Mouse (Mus musculus) urinary bladder, postnatal 14 days (tissue): ENCODE measurements around the gene Dhx57.
"Not testable (repeated sequence)": the region's sequence is repeated elsewhere in the genome, so short reads cannot be mapped to it uniquely, and the experiment has no call there.

ENCODE experiments used
- DNase-seq: peaks from one replicate; pipeline ENCODE4 v3.0.0; 2021; ENCODE audit warnings: low spot score

Gene Dhx57

DNA sequence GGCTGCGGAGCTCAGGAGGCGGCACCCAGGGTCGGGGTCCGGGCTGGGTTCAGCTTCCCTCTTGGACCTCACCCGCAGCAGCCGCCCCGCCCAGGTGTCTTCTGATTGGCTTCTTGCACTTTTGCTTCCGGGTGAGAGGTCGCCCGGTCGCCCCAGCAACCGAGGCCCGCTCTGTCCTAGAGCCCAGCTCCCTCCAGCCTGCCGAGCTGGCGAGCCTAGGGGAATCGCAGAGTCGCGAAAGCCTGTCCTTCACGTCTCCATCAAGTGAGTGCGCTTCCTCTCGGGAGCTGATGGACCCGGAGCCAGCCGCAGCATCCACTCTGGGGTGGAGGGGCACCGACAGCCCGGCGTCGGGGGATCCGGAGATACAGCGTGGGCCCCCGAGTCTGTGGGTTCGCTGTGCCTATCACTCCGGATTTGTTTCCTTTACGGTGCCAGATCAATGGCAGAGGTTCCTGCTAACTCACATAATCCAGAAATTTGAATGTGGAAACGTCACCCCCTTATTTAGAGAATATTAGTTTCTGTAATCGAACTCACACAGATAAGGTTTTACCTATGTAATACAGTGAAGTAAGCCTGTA lies at the start of gene Dhx57, which contains the start of gene Morn2:
TSS of gene Dhx57 (minus strand) at position 403 of the 584 bp plus-strand sequence.
TSS of gene Morn2 (plus strand) at position 130 of the 584 bp plus-strand sequence.
- peak; percentile 98 for DNase-seq

DNA sequence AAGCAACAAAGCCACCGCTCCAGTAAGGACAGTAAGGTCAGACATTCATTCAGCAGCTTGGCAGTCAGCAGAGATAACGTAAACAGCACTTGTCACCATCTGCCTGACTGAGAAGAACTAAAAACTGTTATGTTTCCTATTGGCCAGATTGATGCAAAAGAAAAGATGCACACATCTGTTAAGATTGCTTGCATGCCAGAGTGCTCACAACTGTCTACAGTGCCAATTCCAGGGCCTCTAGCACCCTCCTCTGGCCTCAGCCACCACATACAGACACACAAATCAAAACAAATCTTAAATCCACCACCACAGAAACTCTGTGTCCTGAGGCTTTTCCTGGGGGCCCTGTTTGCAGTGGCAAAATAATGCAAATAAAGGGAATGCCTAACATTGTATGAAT lies 42.1 kb upstream of the Dhx57 start:
- DNase-seq = no peak

- no peak for DNase-seq
Measured at GRCm38 (mm10) chr17:80326431-80326830, 36.2 kb upstream of the Dhx57 start.

- no peak for DNase-seq
Measured at GRCm38 (mm10) chr17:80325456-80325855, 35.2 kb upstream of the Dhx57 start.

DNA sequence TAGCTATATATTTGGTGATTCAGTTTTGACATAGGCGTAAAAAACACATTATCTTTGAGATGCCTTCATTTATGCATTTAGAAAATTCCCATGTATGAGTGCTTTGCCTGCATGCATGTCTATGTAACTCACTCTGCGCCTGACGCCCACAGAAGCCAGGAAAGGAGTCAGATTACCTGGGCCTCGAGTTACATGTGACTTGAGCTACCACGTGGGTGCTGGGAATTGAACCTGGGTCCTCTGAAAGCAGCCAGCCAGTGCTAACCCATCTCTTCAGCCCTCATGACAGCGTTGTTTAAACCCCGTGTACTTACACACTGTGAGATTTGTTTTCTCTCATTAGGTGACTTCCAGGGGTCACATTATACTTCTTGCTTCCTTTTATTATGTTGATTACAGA lies 34.2 kb upstream of the Dhx57 start:
- no peak for DNase-seq

DNA sequence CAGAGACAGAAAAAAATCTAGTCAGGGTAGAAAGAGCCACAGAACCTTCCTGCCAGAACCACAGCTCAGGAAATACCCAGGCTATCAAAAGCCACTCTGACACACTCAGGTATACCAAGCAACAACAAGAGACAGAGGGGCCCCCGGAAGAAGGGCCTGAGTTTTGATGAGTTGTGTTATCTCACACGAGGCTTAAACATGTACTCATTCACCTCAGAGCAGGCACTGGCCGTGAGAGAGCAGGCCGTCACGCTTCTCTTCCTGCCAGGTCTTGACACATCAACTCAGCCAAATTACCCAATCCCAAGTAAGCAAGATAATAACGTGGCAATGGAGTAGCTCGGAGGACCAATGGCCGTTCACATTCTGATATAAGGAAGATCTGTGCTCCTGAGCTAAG lies 33.4 kb upstream of the Dhx57 start:
- DNase-seq = no peak

GRCm38 (mm10) chr17:80323015-80323414 lies 32.7 kb upstream of the Dhx57 start:
- no peak for DNase-seq

DNA sequence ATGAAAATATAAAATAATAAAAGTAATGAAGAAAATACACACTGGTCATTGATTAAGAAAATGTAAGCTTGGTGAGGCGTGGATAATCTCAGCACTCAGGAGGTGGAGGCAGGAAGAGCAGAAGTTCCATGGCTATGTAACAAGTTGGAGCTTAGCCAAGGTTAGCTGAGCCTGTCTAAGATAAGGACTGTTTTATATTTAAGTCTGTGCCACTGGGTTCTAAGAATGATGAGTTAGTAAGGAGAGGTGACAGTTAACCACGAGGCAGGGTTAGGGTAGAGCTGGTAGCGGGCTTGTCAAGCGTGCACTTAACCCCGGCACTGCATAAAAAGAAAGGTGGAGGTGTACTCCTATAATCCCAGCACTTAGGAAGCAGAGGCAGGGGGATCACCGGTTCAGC lies 32.0 kb upstream of the Dhx57 start:
- DNase-seq = no peak

GRCm38 (mm10) chr17:80312405-80312804 lies 22.1 kb upstream of the Dhx57 start:
- no peak for DNase-seq

DNA sequence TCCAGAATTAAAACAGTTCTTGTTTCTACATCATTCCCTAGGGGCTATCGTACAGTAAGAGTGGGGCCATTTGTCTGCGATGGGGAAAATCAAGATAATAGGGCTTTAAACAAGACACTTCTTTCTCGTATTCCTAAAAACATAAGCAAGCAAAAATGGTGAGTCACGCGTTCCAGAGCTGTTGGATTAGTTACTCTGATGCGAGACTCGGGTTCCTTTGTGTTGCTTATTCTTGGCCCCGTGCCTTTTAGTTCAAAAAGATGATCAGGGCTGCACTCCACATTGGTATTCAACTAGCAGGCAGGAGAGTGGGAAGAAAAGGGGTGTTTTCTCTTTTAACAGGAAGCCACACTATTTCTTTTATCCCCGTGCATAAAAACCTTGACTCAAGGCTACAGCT lies 21.5 kb upstream of the Dhx57 start:
- DNase-seq = no peak

DNA sequence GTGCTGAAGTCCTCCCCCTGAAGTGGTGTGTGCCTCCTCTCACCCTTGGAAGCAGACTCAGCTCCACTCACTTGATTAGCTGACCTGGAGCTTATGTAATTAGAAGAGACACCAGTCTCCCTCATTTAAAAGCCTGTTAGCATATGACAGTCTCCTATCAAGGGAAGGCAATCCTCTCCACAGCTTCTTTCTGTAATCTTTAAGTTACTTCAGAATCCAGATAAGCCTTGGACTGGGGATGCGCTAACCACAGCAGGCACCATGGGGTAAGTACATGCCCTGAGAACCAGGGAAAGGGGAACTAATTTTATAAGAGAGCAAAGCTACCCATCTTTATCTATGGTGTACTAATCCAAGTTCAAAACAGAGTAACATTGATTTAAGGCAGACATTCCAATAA lies 17.0 kb upstream of the Dhx57 start, which contains the start of gene Arhgef33:
TSS of gene Arhgef33 (plus strand) at position 157 of the 400 bp plus-strand sequence.
- no peak for DNase-seq

GRCm38 (mm10) chr17:80298844-80299243 lies 8.6 kb upstream of the Dhx57 start:
- DNase-seq = no peak

DNA sequence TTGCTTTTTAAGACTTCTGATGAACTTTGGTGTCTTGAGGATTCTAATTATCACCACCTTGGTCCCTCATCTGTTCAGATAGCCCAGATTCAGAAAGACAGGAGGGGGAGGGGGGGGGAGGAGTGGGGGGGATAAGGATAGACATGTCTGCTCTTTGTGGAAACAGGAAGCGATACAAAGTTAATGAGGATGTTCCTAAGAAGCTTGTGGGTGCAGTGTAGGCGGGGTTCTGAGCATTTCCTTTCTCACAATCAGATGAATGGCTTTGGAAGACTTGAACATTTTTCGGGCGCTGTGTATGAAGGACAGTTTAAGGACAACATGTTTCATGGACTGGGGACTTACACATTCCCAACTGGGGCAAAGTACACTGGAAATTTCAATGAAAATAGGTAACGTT lies 5.0 kb upstream of the Dhx57 start:
- no peak for DNase-seq

DNA sequence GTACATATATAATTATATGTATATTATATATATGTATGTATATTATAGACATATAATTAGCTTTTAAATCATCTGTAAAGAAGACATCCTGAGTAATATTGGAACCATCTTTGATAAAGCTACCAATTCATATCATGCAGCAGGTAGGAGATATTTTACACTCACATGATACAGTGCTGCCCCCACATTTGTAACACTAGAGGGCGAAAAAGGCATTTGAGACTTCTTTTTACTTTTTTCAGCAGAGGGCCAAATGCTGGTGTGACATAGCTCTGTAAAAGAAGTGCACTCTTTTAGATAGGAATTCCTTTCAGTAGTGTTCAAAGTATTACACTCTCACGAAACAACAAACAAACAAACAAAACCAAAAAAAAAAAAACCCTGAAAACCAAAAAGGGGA lies 872 bp upstream of the Dhx57 start:
- DNase-seq = peak; percentile 49

GRCm38 (mm10) chr17:80289280-80290073 lies 799 bp downstream of the Dhx57 start:
- DNase-seq = no peak

DNA sequence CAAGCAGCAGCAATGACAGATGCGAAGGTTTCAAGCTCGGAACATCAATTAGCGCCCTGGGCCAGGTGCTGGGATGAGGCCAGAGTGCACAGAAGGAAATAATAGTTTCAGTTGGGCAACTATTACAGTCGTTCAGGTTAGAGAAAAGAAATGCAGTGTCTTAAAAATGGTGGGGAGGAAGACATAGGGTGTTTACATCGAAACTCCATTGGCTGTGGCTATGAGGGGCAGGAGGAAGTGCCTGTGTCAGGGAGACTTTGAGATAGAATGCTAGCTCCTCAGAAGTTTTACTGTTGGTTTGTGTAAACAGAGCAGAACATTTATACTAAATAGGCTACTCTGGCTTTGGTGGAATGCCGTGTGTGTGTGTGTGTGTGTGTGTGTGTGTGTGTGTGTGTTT lies 2.3 kb downstream of the Dhx57 start:
- DNase-seq = no peak

- no peak for DNase-seq
Measured at GRCm38 (mm10) chr17:80284446-80284845, 5.8 kb downstream of the Dhx57 start.

GRCm38 (mm10) chr17:80279340-80280070 lies 10.8 kb downstream of the Dhx57 start:
- no peak for DNase-seq

DNA sequence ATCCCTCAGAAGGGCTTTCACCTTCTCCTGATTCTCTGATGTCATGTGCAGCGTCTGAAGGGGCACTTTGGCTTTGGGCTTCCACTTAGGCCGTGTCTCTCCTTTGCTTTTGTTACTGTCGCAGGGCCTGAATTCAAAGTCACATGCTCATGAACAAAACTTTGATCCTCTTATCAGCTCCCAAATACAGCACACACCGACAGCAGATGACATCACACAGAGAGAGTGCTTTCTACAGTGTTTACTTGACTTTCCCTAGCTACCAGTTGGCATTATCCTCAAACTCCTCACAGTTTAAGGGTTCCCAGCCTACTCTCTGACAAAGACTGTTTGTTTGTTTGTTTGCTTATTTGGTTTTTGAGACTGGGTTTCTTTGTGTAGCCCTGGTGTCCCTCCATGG lies 12.0 kb downstream of the Dhx57 start:
- DNase-seq = no peak

- DNase-seq = not testable (repeated sequence)
Measured at GRCm38 (mm10) chr17:80270622-80271021, 19.7 kb downstream of the Dhx57 start.

DNA sequence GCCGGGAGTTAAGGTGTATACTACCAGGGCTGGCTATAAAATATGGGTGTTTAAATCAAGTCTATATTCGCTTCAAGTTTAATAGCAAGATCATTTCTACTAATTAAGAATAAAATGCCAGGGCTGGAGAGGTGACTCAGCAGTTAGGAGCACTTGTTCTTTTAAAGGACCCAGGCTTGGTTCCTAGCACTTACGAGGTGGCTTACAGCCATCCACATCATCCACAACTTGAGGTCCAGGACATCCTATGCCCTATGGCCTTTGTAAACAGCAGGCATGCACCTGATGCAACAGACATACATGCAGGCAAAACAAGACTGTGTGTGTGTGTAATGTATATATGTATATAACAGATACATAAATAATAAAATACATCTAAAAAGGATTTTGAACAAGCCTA lies 22.1 kb downstream of the Dhx57 start:
- no peak for DNase-seq

DNA sequence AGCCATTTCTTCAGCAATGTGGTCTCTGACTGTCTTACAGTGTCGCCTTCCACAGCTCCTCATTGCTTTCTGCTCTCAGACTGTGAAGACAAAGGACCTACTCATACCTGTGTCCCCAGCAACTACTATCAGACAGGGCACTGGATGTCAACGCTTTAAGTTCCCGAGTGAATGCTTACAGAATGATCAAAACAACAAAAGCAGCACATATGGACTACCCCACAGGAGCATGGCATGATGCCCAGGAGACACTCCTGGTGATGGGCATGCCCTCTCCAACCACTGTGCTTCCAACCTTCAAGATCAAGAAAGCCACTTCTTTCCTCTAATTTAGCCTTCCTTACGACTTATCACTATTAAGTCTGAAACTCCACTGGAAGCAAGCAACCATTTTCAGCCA lies 23.2 kb downstream of the Dhx57 start:
- DNase-seq = no peak

- DNase-seq = peak; percentile 76
Measured at GRCm38 (mm10) chr17:80255208-80255607, 35.1 kb downstream of the Dhx57 start.
